Mouse (Mus musculus) v-Abl transformed pro-B cells (cell line): Measurements from ENCODE around the gene Nlrp3.

Experiments
- in situ Hi-C, 2 experiments: fragments of 400-800 bp; cut with MboI; formaldehyde crosslinking; loops; one replicate each; pipeline ENCODE4 v1.15.1; 2025; ENCODE audit not compliant: unreplicated experiment in 2 of 2

Nlrp3 gene

DNA sequence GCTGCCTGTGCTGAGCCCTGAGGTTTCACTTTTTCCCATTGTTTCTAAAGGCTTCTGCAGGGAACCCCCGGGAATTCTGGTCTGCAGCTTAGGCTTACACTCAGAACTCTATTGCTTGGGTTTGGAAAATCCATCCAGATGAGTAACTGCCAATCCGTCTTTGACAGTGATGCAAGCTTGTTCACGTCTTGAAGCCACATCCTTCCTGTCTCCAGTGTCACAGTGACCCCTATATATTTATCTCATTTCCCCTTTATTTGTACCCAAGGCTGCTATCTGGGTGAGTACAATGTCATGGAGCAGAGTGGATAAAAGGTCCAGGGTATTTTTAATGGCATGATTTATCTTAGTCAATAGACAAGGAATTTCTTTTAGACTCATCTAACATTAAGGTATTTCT, at the start of gene Nlrp3:
Nlrp3 (plus strand) TSS at position 245 of the 400 bp plus-strand sequence.
- in situ Hi-C loops: no loop called here

DNA sequence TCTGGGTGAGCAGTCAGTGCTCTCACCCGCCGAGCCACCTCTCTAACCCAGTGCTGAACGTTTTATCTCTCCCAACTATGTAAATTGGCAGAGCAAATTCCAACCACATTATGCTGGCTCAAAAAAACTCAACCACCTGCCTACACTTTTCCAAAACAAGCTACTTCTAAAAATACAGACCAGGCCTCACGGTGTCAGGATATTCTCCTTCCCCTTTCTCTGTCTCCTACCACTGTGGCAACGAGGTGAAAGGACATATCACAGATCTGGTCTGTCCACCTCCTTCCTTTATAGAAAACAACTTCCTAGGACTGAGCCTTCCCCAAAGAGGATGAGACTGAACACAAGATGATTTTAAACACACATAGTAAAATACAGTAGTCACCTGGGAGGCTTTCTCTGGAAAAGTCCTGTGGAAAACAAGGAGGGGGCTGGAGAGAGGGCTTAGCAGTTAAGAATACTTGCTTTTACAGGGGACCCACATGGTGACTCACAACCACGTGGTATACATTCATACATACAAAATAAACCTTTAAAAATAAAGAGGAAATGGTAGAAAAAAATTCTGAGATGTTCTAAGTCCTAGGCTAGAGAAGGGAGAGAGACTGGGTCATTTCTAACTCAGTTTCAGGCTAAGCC, 44.6 kb upstream of the Nlrp3 start:
- in situ Hi-C loops: loop anchor here in 1 of 2 experiments (25.0 kb wide), 1 partner anchor 534 kb away; the partner anchor contains the start of genes Hist3h2a and Trim17

GRCm38 (mm10) chr11:59497747-59498146, 43.6 kb upstream of the Nlrp3 start:
- in situ Hi-C loops: loop anchor here in 1 of 2 experiments (25.0 kb wide), 1 partner anchor 535 kb away; the partner anchor contains the start of genes Hist3h2a and Trim17

GRCm38 (mm10) chr11:59501978-59502700, 39.2 kb upstream of the Nlrp3 start:
- in situ Hi-C loops: no loop called here

GRCm38 (mm10) chr11:59505351-59505838, 36.0 kb upstream of the Nlrp3 start:
- in situ Hi-C loops: no loop called here

- in situ Hi-C loops: no loop called here
Observed at GRCm38 (mm10) chr11:59505839-59506712, 35.3 kb upstream of the Nlrp3 start.

DNA sequence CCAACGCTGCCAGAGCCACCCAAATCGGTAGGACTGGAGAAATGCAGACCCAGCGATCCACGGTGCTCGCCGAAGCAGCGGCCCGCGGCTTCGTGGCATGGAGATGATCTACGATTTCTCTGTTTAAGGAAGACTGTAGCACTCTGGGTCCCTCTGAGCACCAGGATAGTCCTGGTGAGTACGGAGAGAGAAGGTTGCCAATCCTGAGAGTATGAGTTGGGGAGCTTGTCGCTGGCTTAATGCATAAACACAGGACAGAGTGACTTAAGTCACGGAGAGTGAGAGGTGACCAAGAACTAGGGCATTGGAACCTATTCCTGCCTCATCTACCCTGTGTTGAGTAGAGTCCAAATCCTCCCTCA, 34.7 kb upstream of the Nlrp3 start:
- in situ Hi-C loops: no loop called here

GRCm38 (mm10) chr11:59511558-59511957, 29.8 kb upstream of the Nlrp3 start:
- in situ Hi-C loops: no loop called here

DNA sequence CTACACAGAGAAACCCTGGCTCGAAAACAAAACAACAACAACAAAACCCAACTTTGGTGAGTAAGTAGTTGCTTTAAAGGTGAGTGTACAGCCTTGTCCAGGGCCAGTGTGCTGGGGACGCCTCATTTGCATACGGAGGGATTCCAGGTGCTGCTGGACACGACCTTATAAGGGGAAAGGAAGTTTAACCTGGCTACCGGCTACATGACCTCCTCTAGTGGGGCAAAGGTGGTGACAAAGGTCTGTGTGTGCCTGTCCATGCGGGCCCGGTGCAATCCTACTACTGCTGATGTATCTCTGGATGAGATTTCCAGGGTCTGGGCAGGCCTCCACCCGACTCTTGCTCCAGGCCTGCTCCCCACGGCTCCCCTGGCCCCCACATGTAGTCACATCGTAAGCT, 28.6 kb upstream of the Nlrp3 start:
- in situ Hi-C loops: no loop called here

DNA sequence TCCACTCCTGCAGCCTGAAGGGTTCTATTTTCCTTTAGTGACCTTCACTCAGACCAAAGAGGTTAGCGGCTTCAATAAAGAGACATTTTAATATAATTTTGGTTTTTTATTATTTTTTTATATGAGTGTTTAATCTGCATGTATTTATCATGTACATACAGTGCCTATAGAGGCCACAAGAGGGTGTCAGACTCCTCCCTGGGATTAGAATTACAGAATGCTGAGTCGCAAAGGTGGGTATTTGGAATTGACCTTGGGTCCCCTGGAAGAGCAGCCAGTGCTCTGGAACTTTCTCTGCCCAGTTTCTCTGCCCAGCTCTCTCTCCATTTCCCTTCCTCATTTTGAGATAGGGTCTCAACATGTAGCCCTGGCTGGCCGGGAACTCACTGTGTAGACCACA, 27.8 kb upstream of the Nlrp3 start:
- in situ Hi-C loops: no loop called here

- in situ Hi-C loops: no loop called here
Observed at GRCm38 (mm10) chr11:59514381-59514780, 27.0 kb upstream of the Nlrp3 start.

- in situ Hi-C loops: no loop called here
Observed at GRCm38 (mm10) chr11:59514789-59515188, 26.6 kb upstream of the Nlrp3 start.

DNA sequence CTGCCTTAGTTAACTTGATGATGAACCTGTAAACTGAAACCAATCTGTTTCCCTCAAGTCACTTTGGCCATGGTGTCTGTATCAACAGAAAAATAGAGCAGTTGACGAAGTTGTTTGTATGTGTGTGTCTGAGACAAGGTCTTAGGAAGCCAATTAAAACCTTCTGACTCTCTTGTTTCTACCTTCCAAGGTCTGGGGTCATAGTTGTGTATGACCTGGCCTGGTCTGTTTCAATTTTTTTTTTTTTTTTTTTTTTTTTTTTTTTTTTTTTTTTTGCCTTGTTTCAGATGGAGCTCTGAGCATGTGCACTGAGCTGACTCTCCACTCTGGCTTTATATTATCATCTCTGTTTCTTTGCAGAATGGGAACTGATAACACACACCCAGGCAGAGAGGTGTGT, 23.9 kb upstream of the Nlrp3 start:
- in situ Hi-C loops: no loop called here

GRCm38 (mm10) chr11:59518226-59518625, 23.1 kb upstream of the Nlrp3 start:
- in situ Hi-C loops: no loop called here

DNA sequence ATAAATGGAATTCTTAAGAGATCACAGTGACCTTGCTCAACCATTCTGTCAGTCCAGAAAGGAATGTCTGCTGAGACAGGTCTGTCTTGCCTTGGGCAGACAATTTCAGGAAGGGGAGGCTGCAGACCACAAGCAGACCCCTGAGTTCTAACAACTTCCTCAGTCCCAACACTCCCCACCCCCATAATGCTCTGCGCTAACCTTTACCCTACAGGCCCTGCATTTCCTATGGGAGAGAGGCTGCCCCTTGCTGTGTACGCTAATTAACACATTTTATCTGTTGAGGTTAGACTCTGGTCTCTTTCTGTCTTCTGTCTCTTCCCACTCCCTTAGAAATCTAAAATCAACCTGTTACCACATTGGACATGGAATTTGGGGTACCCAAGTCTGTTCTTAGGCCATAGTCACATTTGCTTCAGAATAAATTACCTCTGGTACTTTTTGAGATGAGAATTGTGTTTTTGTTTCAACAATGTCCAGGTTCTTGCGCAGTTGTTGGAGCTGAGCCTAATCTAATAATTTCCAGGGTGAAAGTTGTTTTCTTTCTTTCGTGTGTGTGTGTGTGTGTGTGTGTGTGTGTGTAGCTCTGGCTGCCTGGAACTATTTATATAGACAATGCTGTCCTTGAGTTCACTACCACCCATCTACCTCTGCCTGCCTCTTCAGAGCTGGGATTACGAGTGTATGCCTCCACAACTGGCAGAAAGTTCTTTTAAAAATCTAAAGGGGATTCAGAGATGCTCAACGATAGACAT, 21.4 kb upstream of the Nlrp3 start:
- in situ Hi-C loops: loop anchor here (10.0 kb wide), 2 partner anchors 215 to 225 kb away; no protein-coding TSS in a partner anchor

DNA sequence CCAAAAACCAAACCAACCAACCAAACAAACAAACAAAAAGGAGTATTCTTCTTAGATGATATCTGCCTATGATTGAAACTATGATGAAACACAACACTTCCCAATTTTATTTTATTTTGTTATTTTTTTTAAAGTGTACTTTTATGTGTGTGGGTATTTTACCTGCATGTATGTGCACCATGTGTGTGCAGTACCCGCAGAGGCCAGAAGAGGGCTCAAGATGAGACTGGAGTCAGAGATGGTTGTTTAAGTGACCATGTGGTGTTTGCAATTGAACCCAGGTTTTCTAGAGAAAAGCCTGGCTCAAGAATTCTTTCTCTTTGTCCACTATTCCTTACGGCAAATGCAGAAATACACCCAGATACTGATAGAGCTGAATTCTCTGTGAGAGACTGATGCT, 17.2 kb upstream of the Nlrp3 start:
- in situ Hi-C loops: loop anchor here (10.0 kb wide), 2 partner anchors 211 to 221 kb away; no protein-coding TSS in a partner anchor

- in situ Hi-C loops: loop anchor here (5.0 to 10.0 kb wide), 3 partner anchors 42 to 220 kb away; no protein-coding TSS in a partner anchor
Observed at GRCm38 (mm10) chr11:59525237-59525636, 16.1 kb upstream of the Nlrp3 start.

GRCm38 (mm10) chr11:59526472-59527080, 14.8 kb upstream of the Nlrp3 start, which contains the start of gene Zkscan17:
TSS of gene Zkscan17 (minus strand) at chr11:59526751.
- in situ Hi-C loops: loop anchor here (5.0 to 10.0 kb wide), 3 partner anchors 41 to 218 kb away; no protein-coding TSS in a partner anchor

DNA sequence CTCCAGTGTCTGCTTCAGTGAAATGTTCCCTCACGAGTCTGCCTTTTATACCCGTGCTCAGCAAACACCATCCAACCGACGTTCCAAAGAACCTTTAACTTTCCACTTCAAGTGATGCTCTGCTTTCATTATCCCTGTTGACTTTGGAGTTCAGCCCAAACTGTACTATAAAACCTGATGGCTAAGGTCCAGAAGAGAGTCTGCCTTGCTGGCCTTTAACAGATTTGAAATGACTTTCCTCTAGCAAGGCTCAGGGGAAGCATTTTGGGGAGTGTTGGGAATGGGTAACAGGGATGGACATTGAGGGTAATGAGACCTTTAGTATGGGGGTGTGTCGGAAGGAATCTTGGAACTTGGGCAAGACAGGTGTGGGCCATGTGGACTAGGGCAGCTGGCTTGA, 11.1 kb upstream of the Nlrp3 start:
- in situ Hi-C loops: no loop called here
